Mouse (Mus musculus): ENCODE data around the gene Tex33. TPM values are rescaled to one million over a fixed set of nuclear protein-coding genes. Genes with fewer than 3 reads are reported as not detected.

Gene Tex33
- total RNA-seq, 2 experiments from 2014 or later = not detected

Other genes with a start within 250 kb of the Tex33 start
- 45.1 and 48.6 TPM in 2 replicates for gene Ift27, start 221.8 kb downstream of the Tex33 start, total RNA-seq (2015)
- 9.7 and 16.5 TPM in 2 replicates for gene Ift27, start 221.8 kb downstream of the Tex33 start, total RNA-seq (2017)
- gene Pvalb, start 189.5 kb downstream of the Tex33 start, total RNA-seq (2015) = not detected in 2 replicates
- not detected in 2 replicates for gene Pvalb, start 189.5 kb downstream of the Tex33 start, total RNA-seq (2017)
- gene Ncf4, start 151.1 kb downstream of the Tex33 start, total RNA-seq (2015) = 128 and 151 TPM in 2 replicates
- gene Ncf4, start 151.1 kb downstream of the Tex33 start, total RNA-seq (2017) = 77.4 and 119 TPM in 2 replicates
- 4.2 and 4.7 TPM in 2 replicates for gene Csf2rb2, start 90.2 kb downstream of the Tex33 start, total RNA-seq (2015)
- gene Csf2rb2, start 90.2 kb downstream of the Tex33 start, total RNA-seq (2017) = 0.98 and 1.7 TPM in 2 replicates
- 52.6 and 56.2 TPM in 2 replicates for gene Csf2rb, start 70.2 kb downstream of the Tex33 start, total RNA-seq (2015)
- 48.5 and 55.8 TPM in 2 replicates for gene Csf2rb, start 70.2 kb downstream of the Tex33 start, total RNA-seq (2017)
- 23.3 and 37.7 TPM in 2 replicates for gene Tst, start 10.0 kb upstream of the Tex33 start, total RNA-seq (2015)
- gene Tst, start 10.0 kb upstream of the Tex33 start, total RNA-seq (2017) = 9.8 and 16.2 TPM in 2 replicates
- 3.4 and 5.9 TPM in 2 replicates for gene Mpst, start 10.5 kb upstream of the Tex33 start, total RNA-seq (2015)
- 22.7 and 37.3 TPM in 2 replicates for gene Mpst, start 10.5 kb upstream of the Tex33 start, total RNA-seq (2017)
- gene Kctd17, start 32.7 kb upstream of the Tex33 start, total RNA-seq (2015) = 7.6 and 8.0 TPM in 2 replicates
- gene Kctd17, start 32.7 kb upstream of the Tex33 start, total RNA-seq (2017) = 8.3 and 10.3 TPM in 2 replicates
- not detected in 2 replicates for gene Tmprss6, start 72.7 kb upstream of the Tex33 start, total RNA-seq (2015)
- gene Tmprss6, start 72.7 kb upstream of the Tex33 start, total RNA-seq (2017) = not detected in 2 replicates
- gene Il2rb, start 99.4 kb upstream of the Tex33 start, total RNA-seq (2015) = 0.54 TPM in 2 replicates
- gene Il2rb, start 99.4 kb upstream of the Tex33 start, total RNA-seq (2017) = 0.04 and 0.10 TPM in 2 replicates
- 4.8 and 5.3 TPM in 2 replicates for gene C1qtnf6, start 135.5 kb upstream of the Tex33 start, total RNA-seq (2015)
- gene C1qtnf6, start 135.5 kb upstream of the Tex33 start, total RNA-seq (2017) = 0.30 and 0.46 TPM in 2 replicates
- gene Sstr3, start 148.8 kb upstream of the Tex33 start, total RNA-seq (2015) = not detected in 2 replicates
- gene Sstr3, start 148.8 kb upstream of the Tex33 start, total RNA-seq (2017) = not detected in 2 replicates
- gene Rac2, start 176.9 kb upstream of the Tex33 start, total RNA-seq (2015) = 402 and 432 TPM in 2 replicates
- 164 and 243 TPM in 2 replicates for gene Rac2, start 176.9 kb upstream of the Tex33 start, total RNA-seq (2017)
- gene Cyth4, start 201.1 kb upstream of the Tex33 start, total RNA-seq (2015) = 34.6 and 45.8 TPM in 2 replicates
- 74.9 and 87.2 TPM in 2 replicates for gene Cyth4, start 201.1 kb upstream of the Tex33 start, total RNA-seq (2017)